Comparison of ENCODE assay signal across 18 mouse cellular contexts in genomic region chr2:34998956-34999355, GRCm38 (mm10). TPM values are rescaled to one million over a fixed set of nuclear protein-coding genes. Genes with fewer than 3 reads are reported as not detected.
DNase-seq lines count a peak whose midpoint lies in the region; ATAC-seq and TF ChIP-seq lines count a peak whose summit lies in the region.
"Had no signal": no experiment of that assay in that cellular context is flagged by ENCODE, and none has a peak within 500 bp of the region (broad histone marks: within the 10 kb centered on the region; RNA-seq: fewer than 3 reads in every experiment).

No protein-coding gene starts in this region.

- no peak overlapping the region for H3K27ac ChIP-seq in hindbrain, embryonic 11.5 days (ENCODE audit: low read depth, low read length)
- no peak overlapping the region for H3K27ac ChIP-seq in kidney, adult 2 months (ENCODE audit: insufficient read depth, low read depth, low read length)
- H3K27ac ChIP-seq: embryonic facial prominence, embryonic 10.5 days; hindbrain, postnatal 0 days had no signal

- DNase-seq in layer of hippocampus, adult 11-12 months (ENCODE audit: low spot score), result peak; percentile 20
- DNase-seq in layer of hippocampus, postnatal 10 days (ENCODE audit: low spot score in 2 of 2), result no peak
- peak; percentile 72 for DNase-seq in R1 (ENCODE audit: low read depth, low spot score)
- DNase-seq in frontal cortex, postnatal 36 days (ENCODE audit: low spot score in 2 of 2), result peak; percentile 36 to 79
- peak; percentile 42 to 75 for DNase-seq in right cerebral cortex, adult 2 months (ENCODE audit: low spot score in 2 of 2)
- no peak for DNase-seq in hindbrain, embryonic 11.5 days (ENCODE audit: low spot score)
- DNase-seq in kidney, adult 2 months, result no peak
- DNase-seq: cerebellum, adult 9-10 months; kidney, adult 11 months; kidney, postnatal 10 days; liver; liver, postnatal 0 days; retina, postnatal 1 day had no signal

- no peaks in the 10 kb centered on the region for H3K36me3 ChIP-seq in hindbrain, embryonic 11.5 days (ENCODE audit: control insufficient read depth, insufficient read depth, low read length)
- H3K36me3 ChIP-seq in kidney, adult 2 months (ENCODE audit: control insufficient read depth, insufficient read depth, low read length), result no peaks in the 10 kb centered on the region
- H3K36me3 ChIP-seq: embryonic facial prominence, embryonic 10.5 days had no signal

- no peaks in the 10 kb centered on the region for H3K27me3 ChIP-seq in hindbrain, embryonic 11.5 days (ENCODE audit: control insufficient read depth, insufficient read depth, low read length)
- H3K27me3 ChIP-seq in kidney, adult 2 months (replicated peaks; ENCODE audit: control insufficient read depth, insufficient read depth, low read length), result no peaks in the 10 kb centered on the region

- no peak for ATAC-seq in hindbrain, embryonic 11.5 days (ENCODE audit: low FRiP score)
- ATAC-seq in megakaryocyte progenitor cell, adult 5-6 weeks (replicated peaks; ENCODE audit: poor library complexity), result no peak
- ATAC-seq: CD4-positive, CD25-positive, alpha-beta regulatory T cell, adult 4 months; hindbrain, postnatal 0 days; liver, postnatal 0 days had no signal

- WGBS in hindbrain, embryonic 11.5 days, result 81% methylated on average over 9 of the region's 9 CpGs
- WGBS in kidney, adult 2 months, result 85% methylated on average over 9 of the region's 9 CpGs

- TF ChIP-seq POLR2A in kidney, adult 2 months (IDR thresholded peaks at IDR 0.05; ENCODE audit: low read depth, low read length), result no peak

- TF ChIP-seq CTCF in kidney, adult 2 months (conservative IDR thresholded peaks at IDR 0.05; ENCODE audit: insufficient read depth, insufficient read length, low read depth, low read length), result no peak

- peaks cover under 1% of the 10 kb centered on the region; the same call in 1 of the 2 replicates for H3K4me1 ChIP-seq in hindbrain, embryonic 11.5 days (replicated peaks; ENCODE audit: control insufficient read depth, insufficient read depth, low read length)
- H3K4me1 ChIP-seq in kidney, adult 2 months (ENCODE audit: control insufficient read depth, insufficient read depth, low read length), result no peaks in the 10 kb centered on the region

- H3K4me3 ChIP-seq in hindbrain, embryonic 11.5 days (ENCODE audit: low read depth, low read length), result no peak overlapping the region
- H3K4me3 ChIP-seq in kidney, adult 2 months (ENCODE audit: insufficient read depth, low read depth, low read length), result no peak overlapping the region
- H3K4me3 ChIP-seq: embryonic facial prominence, embryonic 10.5 days had no signal

- H3K9ac ChIP-seq in hindbrain, embryonic 11.5 days (ENCODE audit: low read depth, low read length), result no peak overlapping the region
- H3K9ac ChIP-seq: liver, postnatal 0 days had no signal

- no peak overlapping the region for H3K4me2 ChIP-seq in hindbrain, embryonic 11.5 days (replicated peaks; ENCODE audit: low read depth, low read length)

- no peaks in the 10 kb centered on the region for H3K9me3 ChIP-seq in hindbrain, embryonic 11.5 days (ENCODE audit: control insufficient read depth, low read length)
- H3K9me3 ChIP-seq: embryonic facial prominence, embryonic 10.5 days had no signal

RNA-seq across cellular contexts. Expression of gene Traf1, which starts 37.4 kb away (rescaled TPM):
- 1 to 10 TPM in 1 of 2 experiments, under 1 TPM in 1; 0.94 to 2.4 TPM for total RNA-seq in layer of hippocampus, postnatal 10 days (2021)
- polyA plus RNA-seq in hindbrain, embryonic 11.5 days (2014; fragmentation: Nextera tagmentation; extraction: Ambion mirVana), result 0.28 and 0.40 TPM in 2 replicates
- 4.3 and 9.3 TPM in 2 replicates for polyA plus RNA-seq in kidney, adult 2 months (2012; rRNA removed)
- 1.3 and 1.4 TPM in 2 replicates for total RNA-seq in megakaryocyte progenitor cell, adult 5-6 weeks (2015)
- 0.61 TPM in 1 of 2 replicates, not detected in the other for total RNA-seq in megakaryocyte progenitor cell, adult 5-6 weeks (2017)
- polyA plus RNA-seq: neural tube, embryonic 11.5 days had no signal

Comparison
In these comparisons a context has a peak if more than half of its experiments do, and no peak if none do; other contexts are left out.
1. DNase-seq: peak in layer of hippocampus, adult 11-12 months (single experiment), R1 (single experiment), frontal cortex, postnatal 36 days (2 of 2) and right cerebral cortex, adult 2 months (2 of 2); none in layer of hippocampus, postnatal 10 days (0 of 2), hindbrain, embryonic 11.5 days (single experiment) and kidney, adult 2 months (single experiment).